Mouse (Mus musculus) lung, postnatal 10 days (tissue): ENCODE data around the gene Zcchc24.

Source experiments
- DNase-seq: peaks from one replicate; pipeline ENCODE4 v3.0.0; 2021

Zcchc24 gene

DNA sequence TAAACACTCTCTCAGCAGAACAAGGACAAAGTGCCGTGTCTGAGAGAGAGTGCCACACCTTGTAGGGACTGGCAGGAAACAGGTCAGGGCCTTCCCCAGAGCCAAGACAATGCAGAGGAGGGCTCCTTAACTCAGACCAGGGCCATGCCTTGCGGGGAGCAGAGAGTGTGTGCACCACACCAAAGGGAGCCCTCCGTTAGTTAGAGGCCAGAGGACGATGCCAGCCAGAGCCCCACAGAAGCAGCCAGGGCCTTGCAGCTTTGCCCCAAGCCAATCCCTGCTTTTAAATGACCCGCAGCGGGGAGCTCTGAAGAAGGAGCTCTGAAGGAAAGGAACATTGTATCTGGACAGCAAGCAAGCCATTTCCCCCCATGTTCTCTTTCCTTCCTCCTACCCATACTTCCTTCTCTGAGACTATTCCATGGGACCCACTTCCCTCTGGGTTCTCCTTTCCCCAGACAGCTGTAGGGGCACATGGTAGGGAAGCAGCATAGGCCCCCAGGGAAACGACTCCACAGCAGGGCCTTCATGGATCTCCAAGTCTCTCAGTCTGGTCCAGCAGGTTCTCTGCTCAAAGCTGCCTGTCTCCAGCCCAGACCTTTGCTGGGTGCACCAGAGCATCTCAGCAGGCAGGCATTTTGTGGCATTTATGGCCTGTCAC lies 105.1 kb downstream of the Zcchc24 start:
- no peak for DNase-seq
